ENCODE assay signal across 12 mouse cellular contexts in genomic region chr8:125139689-125140150, GRCm38 (mm10).
A peak's percentile ranks its signal among the peaks of the same experiment; 100 is the strongest.
DNase-seq lines count a peak whose midpoint lies in the region; ATAC-seq lines count a peak whose summit lies in the region.
"Had no signal": no experiment of that assay in that cellular context is flagged by ENCODE, and none has a peak within 500 bp of the region (broad histone marks: within the 10 kb centered on the region; RNA-seq: fewer than 3 reads in every experiment).

No protein-coding gene starts in this region.

- no peaks in the 10 kb centered on the region; the same call in 1 of the 2 replicates for H3K9me3 ChIP-seq in kidney, embryonic 15.5 days (replicated peaks)
- H3K9me3 ChIP-seq in embryonic facial prominence, embryonic 10.5 days = no peaks in the 10 kb centered on the region
- no peaks in the 10 kb centered on the region for H3K9me3 ChIP-seq in forebrain, embryonic 15.5 days

- H3K27me3 ChIP-seq in kidney, embryonic 15.5 days = peaks cover 16% of the 10 kb centered on the region; the same call in 1 of the 2 replicates
- H3K27me3 ChIP-seq in embryonic facial prominence, embryonic 10.5 days (replicated peaks; ENCODE audit: low read depth, poor library complexity, severe bottlenecking) = no peaks in the 10 kb centered on the region
- no peaks in the 10 kb centered on the region for H3K27me3 ChIP-seq in forebrain, embryonic 15.5 days

- peak overlapping the region; percentile 2; the same call in 1 of the 2 replicates for H3K9ac ChIP-seq in kidney, embryonic 15.5 days
- H3K9ac ChIP-seq in forebrain, embryonic 15.5 days (replicated peaks) = no peak overlapping the region
- H3K9ac ChIP-seq: liver, postnatal 0 days had no signal

- H3K27ac ChIP-seq in kidney, embryonic 15.5 days = peak overlapping the region; percentile 7; the same call in 1 of the 2 replicates
- H3K27ac ChIP-seq in embryonic facial prominence, embryonic 10.5 days (replicated peaks) = 0 out of 2 replicates have a peak overlapping the region, but pooled peaks have one; percentile 4
- H3K27ac ChIP-seq in forebrain, embryonic 15.5 days (replicated peaks) = peak overlapping the region; percentile 71

- no peak overlapping the region for H3K4me2 ChIP-seq in kidney, embryonic 15.5 days
- no peak overlapping the region for H3K4me2 ChIP-seq in forebrain, embryonic 15.5 days (replicated peaks)

- WGBS in kidney, embryonic 15.5 days = 43% methylated on average over 13 of the region's 13 CpGs
- 71% methylated on average over 13 of the region's 13 CpGs for WGBS in embryonic facial prominence, embryonic 10.5 days
- WGBS in forebrain, embryonic 15.5 days = 42% methylated on average over 13 of the region's 13 CpGs

- DNase-seq in kidney, adult 9 months = no peak
- DNase-seq in embryonic facial prominence, embryonic 10.5 days (ENCODE audit: low spot score) = no peak
- DNase-seq in mesoderm, embryonic 11.5 days (ENCODE audit: low read depth, low spot score) = peak; percentile 15
- DNase-seq in ovary, postnatal 10 days (ENCODE audit: low spot score) = no peak
- no peak for DNase-seq in c-Kit-positive CD71-positive TER-119-positive erythroid progenitor cells, embryonic 14.5 days (ENCODE audit: low spot score)
- DNase-seq in spleen, adult 12 weeks (ENCODE audit: low spot score) = no peak
- DNase-seq: adrenal gland, adult 8-10 months; kidney, postnatal 36 days; liver, postnatal 0 days; thymus, adult 18-20 months had no signal

- H3K4me1 ChIP-seq in kidney, embryonic 15.5 days = peaks cover 47% of the 10 kb centered on the region
- H3K4me1 ChIP-seq in embryonic facial prominence, embryonic 10.5 days = peaks cover 50% of the 10 kb centered on the region
- H3K4me1 ChIP-seq in forebrain, embryonic 15.5 days = peaks cover 22% of the 10 kb centered on the region

- no peaks in the 10 kb centered on the region for H3K36me3 ChIP-seq in kidney, embryonic 15.5 days
- no peaks in the 10 kb centered on the region for H3K36me3 ChIP-seq in embryonic facial prominence, embryonic 10.5 days (replicated peaks)
- H3K36me3 ChIP-seq in forebrain, embryonic 15.5 days = no peaks in the 10 kb centered on the region

- peak; percentile 73 for ATAC-seq in kidney, embryonic 15.5 days (replicated peaks; ENCODE audit: low FRiP score)
- peak; percentile 90 for ATAC-seq in forebrain, embryonic 15.5 days (replicated peaks)
- ATAC-seq: liver, postnatal 0 days had no signal

- no peak overlapping the region for H3K4me3 ChIP-seq in kidney, embryonic 15.5 days (replicated peaks)
- H3K4me3 ChIP-seq in embryonic facial prominence, embryonic 10.5 days = no peak overlapping the region
- H3K4me3 ChIP-seq in forebrain, embryonic 15.5 days = no peak overlapping the region

Comparison
In these comparisons a context has a peak if more than half of its experiments do, and no peak if none do; other contexts are left out.
1. H3K27ac ChIP-seq: peak in every context shown above with its lines; median percentile 71 in forebrain, embryonic 15.5 days; 7 in kidney, embryonic 15.5 days; 4 in embryonic facial prominence, embryonic 10.5 days.